Mouse (Mus musculus) liver, embryonic 12.5 days (tissue): ENCODE measurements around the gene Fam222a. TPM values are rescaled to one million over a fixed set of nuclear protein-coding genes. Genes with fewer than 3 reads are reported as not detected.

ENCODE experiments used
- ATAC-seq: fragments of 200-750 bp; cut with Nextera tagmentation; 2 replicates; pipeline ENCODE4 v1.8.0; 2017; ENCODE audit warnings: moderate number of reproducible peaks, mild to moderate bottlenecking, moderate library complexity
- H3K27ac ChIP-seq: fragments of 300-500 bp; sonication (generic); 2 replicates; pipeline ENCODE4 v1.5.1; 2016; ENCODE audit warnings: mild to moderate bottlenecking
- H3K27me3 ChIP-seq: fragments of 300-500 bp; sonication (generic); replicated peaks from 2 replicates; pipeline ENCODE4 v1.6.1; 2016; ENCODE audit warnings: mild to moderate bottlenecking, moderate library complexity
- H3K36me3 ChIP-seq: fragments of 300-500 bp; sonication (generic); 2 replicates; pipeline ENCODE4 v1.6.1; 2016; ENCODE audit warnings: mild to moderate bottlenecking, moderate library complexity
- H3K4me1 ChIP-seq: fragments of 300-500 bp; sonication (generic); 2 replicates; pipeline ENCODE4 v1.6.1; 2016
- H3K4me2 ChIP-seq: fragments of 300-500 bp; sonication (generic); 2 replicates; pipeline ENCODE4 v1.6.1; 2016; ENCODE audit warnings: mild to moderate bottlenecking, moderate library complexity
- H3K4me3 ChIP-seq: fragments of 300-500 bp; sonication (generic); 2 replicates; pipeline ENCODE4 v1.5.1; 2016; ENCODE audit warnings: mild to moderate bottlenecking, moderate library complexity
- H3K9ac ChIP-seq: fragments of 300-500 bp; sonication (generic); 2 replicates; pipeline ENCODE4 v1.6.1; 2016; ENCODE audit warnings: mild to moderate bottlenecking, moderate library complexity
- H3K9me3 ChIP-seq: fragments of 300-500 bp; sonication (generic); replicated peaks from 2 replicates; pipeline ENCODE4 v1.6.1; 2016; ENCODE audit warnings: mild to moderate bottlenecking, moderate library complexity
- WGBS: fragments of 180-500 bp; shearing (Covaris S2); methylation state at CpG from one replicate; pipeline ENCODE4 v1.1.7; 2016; ENCODE audit not compliant: insufficient replicate concordance; 5-methylcytosine and 5-hydroxymethylcytosine counted together
- polyA plus RNA-seq: library from polyadenylated mRNA; unstranded; fragments of >200 nt; fragmentation: Nextera tagmentation; extraction: Ambion mirVana; gene quantifications from 2 replicates; pipeline ENCODE4 v1.2.1, GENCODE M21; 2016

Gene Fam222a
- polyA plus RNA-seq, 1 experiment from 2014 or later, result 1.4 TPM

DNA sequence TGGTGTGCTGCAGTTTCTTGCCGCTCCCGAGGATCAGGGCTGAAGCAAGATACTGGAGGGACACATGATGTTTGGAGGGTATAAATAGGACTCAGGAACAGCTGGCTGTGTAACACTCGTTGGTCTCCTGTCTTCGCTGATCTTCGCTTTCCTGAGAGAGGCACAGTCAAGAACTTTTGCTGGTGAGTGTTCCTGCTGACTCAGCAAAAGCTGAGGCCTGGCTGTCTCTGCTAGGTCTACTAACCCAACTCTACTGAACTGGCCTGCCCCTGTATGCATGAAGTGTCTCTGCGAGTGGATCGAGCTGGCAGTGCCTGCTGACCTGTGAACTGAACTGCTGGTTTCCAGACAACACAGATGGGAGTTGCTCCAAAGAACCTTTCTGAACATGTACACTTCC is 3.8 kb upstream of the Fam222a start:
- peaks cover 56% of the 10 kb centered on the region for H3K27me3 ChIP-seq
- H3K27ac ChIP-seq, result no peak overlapping the region
- H3K4me1 ChIP-seq, result peaks cover 42% of the 10 kb centered on the region
- H3K4me3 ChIP-seq, result no peak overlapping the region
- no peak for ATAC-seq
- H3K4me2 ChIP-seq, result no peak overlapping the region
- no peak overlapping the region for H3K9ac ChIP-seq
- 79% methylated on average over 7 of the region's 7 CpGs for WGBS
- H3K9me3 ChIP-seq, result peaks cover 5% of the 10 kb centered on the region; the same call in 1 of the 2 replicates
- H3K36me3 ChIP-seq, result no peaks in the 10 kb centered on the region

DNA sequence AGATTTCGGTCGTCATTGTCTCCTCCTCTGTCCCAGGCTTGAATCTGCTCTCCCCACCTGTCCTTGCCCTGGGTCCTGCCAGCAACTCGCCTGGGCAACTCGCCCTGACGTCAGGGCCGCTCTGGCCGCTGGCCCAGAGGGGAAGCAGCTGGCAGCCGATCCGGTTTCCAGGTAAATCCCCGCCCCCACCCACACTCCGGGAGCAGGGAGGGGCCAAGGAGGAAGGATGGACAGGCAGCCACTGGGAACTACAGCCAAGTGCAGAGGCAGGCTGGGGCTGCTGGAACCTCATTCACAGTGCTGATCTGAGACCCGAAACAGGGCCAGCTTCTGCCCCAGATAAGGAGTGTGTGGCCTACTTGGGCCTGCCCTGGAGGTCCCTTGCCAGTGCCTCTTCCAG is 2.5 kb upstream of the Fam222a start:
- no peak overlapping the region for H3K27ac ChIP-seq
- H3K4me3 ChIP-seq, result no peak overlapping the region
- peak overlapping the region; percentile 34; the same call in 1 of the 2 replicates for H3K4me2 ChIP-seq
- 8% methylated on average over 12 of the region's 12 CpGs for WGBS
- H3K9ac ChIP-seq, result no peak overlapping the region
- H3K9me3 ChIP-seq, result peaks cover 5% of the 10 kb centered on the region; the same call in 1 of the 2 replicates
- H3K4me1 ChIP-seq, result peaks cover 46% of the 10 kb centered on the region
- peaks cover 68% of the 10 kb centered on the region for H3K27me3 ChIP-seq
- H3K36me3 ChIP-seq, result no peaks in the 10 kb centered on the region
- no peak for ATAC-seq

DNA sequence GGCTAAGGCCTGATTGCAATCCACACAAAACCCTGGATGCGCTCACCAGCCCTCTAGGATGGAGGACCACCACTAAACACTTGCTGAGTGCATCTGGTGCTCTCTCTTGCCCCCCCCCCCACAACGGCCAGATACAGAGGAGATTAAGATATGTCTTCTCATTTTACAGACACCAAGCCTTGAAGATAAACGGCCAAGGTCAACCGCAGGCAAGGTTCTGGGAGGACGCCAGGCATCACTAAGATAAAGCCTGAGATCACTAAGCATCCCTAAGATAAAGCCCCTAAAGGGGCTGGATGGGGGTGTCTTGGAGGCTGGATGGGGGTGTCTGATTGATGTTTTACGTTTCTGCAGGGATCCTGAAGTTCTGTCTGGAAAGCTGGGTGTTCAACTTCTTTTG is 2.1 kb upstream of the Fam222a start:
- Histone ChIP-seq H3K36me3 (no peaks in the 10 kb centered on the region), H3K4me3 (no peak overlapping the region), H3K27me3 (peaks cover 73% of the 10 kb centered on the region), H3K9ac (no peak overlapping the region), H3K4me2 (0 out of 2 replicates have a peak overlapping the region, but pooled peaks have one; percentile 34), H3K4me1 (peaks cover 51% of the 10 kb centered on the region), H3K27ac (no peak overlapping the region), H3K9me3 (peaks cover 5% of the 10 kb centered on the region; the same call in 1 of the 2 replicates)
- WGBS, result 25% methylated on average over 6 of the region's 6 CpGs
- no peak for ATAC-seq

GRCm38 (mm10) chr5:114566461-114566860 is 1.4 kb upstream of the Fam222a start:
- H3K36me3 ChIP-seq, result no peaks in the 10 kb centered on the region
- H3K9ac ChIP-seq, result no peak overlapping the region
- H3K4me1 ChIP-seq, result peaks cover 58% of the 10 kb centered on the region
- no peak overlapping the region for H3K27ac ChIP-seq
- 77% methylated on average over 10 of the region's 10 CpGs for WGBS
- H3K27me3 ChIP-seq, result peaks cover 80% of the 10 kb centered on the region
- peaks cover 5% of the 10 kb centered on the region; the same call in 1 of the 2 replicates for H3K9me3 ChIP-seq
- H3K4me3 ChIP-seq, result no peak overlapping the region
- H3K4me2 ChIP-seq, result no peak overlapping the region
- ATAC-seq, result no peak

DNA sequence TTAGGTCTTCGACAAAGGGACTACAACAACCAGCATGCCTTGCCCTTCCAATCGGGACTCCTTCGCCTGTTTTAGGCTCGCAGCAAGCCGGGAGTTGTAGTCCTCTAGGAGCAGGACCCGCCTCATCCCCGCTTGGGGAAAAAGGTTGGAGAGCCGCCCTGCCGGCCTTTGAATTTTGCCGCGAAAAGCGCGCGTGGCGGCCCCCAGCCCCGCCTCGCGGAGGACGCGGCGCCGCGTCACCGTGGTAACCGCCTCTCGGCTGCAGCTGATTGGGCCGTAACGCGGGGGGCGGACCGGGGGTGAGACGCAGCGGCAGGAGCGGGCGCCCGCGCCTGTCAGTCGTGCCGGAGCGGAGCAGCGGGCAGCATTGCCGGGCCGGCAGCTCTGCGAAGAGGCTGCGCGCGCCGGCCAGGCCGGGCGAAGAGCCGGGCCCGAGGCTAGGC is 720 bp upstream of the Fam222a start:
- ATAC-seq, result peak; percentile 78
- peaks cover 5% of the 10 kb centered on the region; the same call in 1 of the 2 replicates for H3K9me3 ChIP-seq
- H3K4me1 ChIP-seq, result peaks cover 64% of the 10 kb centered on the region
- under 1% methylated on average over 51 of the region's 52 CpGs for WGBS
- no peak overlapping the region for H3K27ac ChIP-seq
- no peaks in the 10 kb centered on the region for H3K36me3 ChIP-seq
- H3K9ac ChIP-seq, result peak overlapping the region; percentile 53; the same call in 1 of the 2 replicates
- peak overlapping the region; percentile 95 for H3K4me2 ChIP-seq
- H3K4me3 ChIP-seq, result peak overlapping the region; percentile 66
- H3K27me3 ChIP-seq, result peaks cover 85% of the 10 kb centered on the region

GRCm38 (mm10) chr5:114568818-114569217 is 1.0 kb downstream of the Fam222a start:
- peaks cover 5% of the 10 kb centered on the region; the same call in 1 of the 2 replicates for H3K9me3 ChIP-seq
- H3K4me2 ChIP-seq, result peak overlapping the region; percentile 95
- H3K9ac ChIP-seq, result peak overlapping the region; percentile 53; the same call in 1 of the 2 replicates
- peaks cover 99% of the 10 kb centered on the region for H3K27me3 ChIP-seq
- H3K27ac ChIP-seq, result no peak overlapping the region
- H3K4me3 ChIP-seq, result peak overlapping the region; percentile 66
- no peaks in the 10 kb centered on the region for H3K36me3 ChIP-seq
- peaks cover 69% of the 10 kb centered on the region for H3K4me1 ChIP-seq
- ATAC-seq, result no peak
- 42% methylated on average over 5 of the region's 5 CpGs for WGBS

DNA sequence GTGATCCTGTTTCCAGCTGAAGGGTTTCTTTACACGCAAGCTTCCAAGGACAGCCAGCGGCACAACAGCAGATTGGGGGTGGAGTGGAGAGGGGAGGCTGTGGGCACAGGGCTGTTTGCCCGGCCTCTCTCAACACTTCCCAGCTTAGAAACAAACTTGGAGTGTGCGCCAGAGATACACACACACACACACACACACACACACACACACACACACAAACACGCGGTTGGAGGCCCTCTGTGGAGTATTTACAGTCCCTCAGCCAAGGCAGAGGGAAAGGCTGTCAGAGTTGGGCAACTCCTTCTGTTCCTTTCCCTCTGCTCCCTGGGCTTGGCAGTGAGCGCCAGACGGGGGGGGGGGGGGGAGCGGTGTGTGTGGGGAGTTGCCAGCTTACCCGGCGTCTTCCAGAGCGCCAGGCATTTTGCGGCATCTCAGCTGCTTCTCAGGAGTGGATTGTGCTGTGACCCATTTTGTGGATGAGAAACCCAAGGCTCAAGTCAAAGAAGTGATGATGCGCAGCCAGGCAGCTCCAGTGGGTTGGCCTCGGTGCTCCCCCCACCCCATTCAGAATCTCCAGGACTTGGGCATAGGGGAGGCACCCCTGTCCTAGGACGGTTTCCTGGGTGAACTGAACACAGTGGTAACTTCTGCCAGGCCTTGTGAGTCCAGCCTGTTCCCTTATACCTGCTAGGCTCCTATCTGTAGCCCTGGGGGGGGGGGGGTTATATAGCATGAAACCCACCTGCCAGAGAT is 2.3 kb downstream of the Fam222a start:
- H3K4me3 ChIP-seq, result peak overlapping the region; percentile 66
- H3K9me3 ChIP-seq, result no peaks in the 10 kb centered on the region
- ATAC-seq, result no peak
- H3K9ac ChIP-seq, result no peak overlapping the region
- peak overlapping the region; percentile 95 for H3K4me2 ChIP-seq
- peaks cover 95% of the 10 kb centered on the region for H3K27me3 ChIP-seq
- no peak overlapping the region for H3K27ac ChIP-seq
- peaks cover 66% of the 10 kb centered on the region for H3K4me1 ChIP-seq
- 40% methylated on average over 11 of the region's 16 CpGs for WGBS
- H3K36me3 ChIP-seq, result no peaks in the 10 kb centered on the region

DNA sequence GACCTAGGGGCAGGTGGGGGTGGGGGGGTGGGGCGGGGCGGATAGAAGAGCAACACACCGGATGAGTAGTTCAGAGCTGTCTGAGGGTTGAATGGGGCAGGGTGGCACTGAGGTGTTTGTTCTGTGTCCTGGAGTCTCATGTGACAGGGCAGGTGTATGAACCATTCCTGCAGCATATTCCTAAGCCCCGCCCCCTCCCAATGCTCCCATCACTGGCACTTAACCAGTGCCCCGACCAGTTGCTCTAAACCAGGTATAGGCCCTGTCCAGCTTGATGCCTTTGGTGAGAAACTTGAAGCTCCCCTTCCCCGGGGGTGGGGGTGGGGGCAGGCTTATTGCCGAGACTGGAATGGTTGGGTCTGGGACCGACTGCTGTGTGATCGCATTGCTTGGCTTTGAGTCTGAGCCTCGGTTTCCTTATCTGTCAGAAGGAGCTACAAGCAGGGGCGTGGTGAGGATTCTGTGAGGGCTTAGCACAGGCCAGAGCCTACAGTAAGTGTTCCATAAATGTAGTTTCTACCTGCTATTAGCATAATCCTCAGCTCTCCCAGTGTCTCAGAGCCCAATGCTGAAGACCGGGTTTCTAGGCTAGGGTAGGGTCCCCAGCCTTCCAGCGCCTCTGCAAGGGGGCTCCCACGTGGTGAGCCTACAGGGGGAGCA is 3.1 kb downstream of the Fam222a start:
- Histone ChIP-seq H3K9me3 (no peaks in the 10 kb centered on the region), H3K27ac (no peak overlapping the region), H3K4me1 (peaks cover 57% of the 10 kb centered on the region), H3K9ac (no peak overlapping the region), H3K36me3 (no peaks in the 10 kb centered on the region), H3K4me2 (peak overlapping the region; percentile 47), H3K27me3 (peaks cover 92% of the 10 kb centered on the region), H3K4me3 (peak overlapping the region; percentile 33)
- ATAC-seq, result no peak
- 9% methylated on average over 14 of the region's 14 CpGs for WGBS

DNA sequence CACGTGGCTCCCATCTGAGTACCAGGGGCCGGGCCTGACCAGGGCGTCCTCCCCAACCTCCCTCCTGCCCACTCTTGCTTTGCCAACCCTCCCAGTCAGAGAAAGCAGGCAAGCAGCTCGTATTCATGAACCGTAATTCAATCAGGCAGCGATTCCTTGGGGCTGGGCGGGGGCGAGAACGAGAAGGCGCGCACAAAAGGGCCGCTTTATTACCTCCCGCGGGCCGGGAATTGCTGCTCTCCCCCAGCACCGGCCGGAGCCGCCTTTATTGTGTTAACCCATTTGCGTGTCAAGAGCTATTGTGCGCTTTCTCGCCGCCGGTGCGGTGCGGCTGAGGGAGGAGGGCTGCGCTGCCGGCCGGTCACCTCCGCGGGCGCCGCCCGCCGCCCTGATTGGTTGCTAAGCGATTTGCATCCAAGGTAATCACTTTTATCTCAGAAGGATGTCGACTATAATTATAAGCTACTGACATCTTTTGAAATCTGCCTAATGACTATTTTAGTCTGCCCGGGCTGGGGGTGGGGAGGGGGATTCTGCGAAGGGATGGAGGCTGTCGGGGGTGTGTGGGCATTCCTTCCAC is 3.7 kb downstream of the Fam222a start:
- no peak for ATAC-seq
- Histone ChIP-seq H3K27ac (no peak overlapping the region), H3K4me3 (peak overlapping the region; percentile 33), H3K9ac (no peak overlapping the region), H3K4me1 (peaks cover 52% of the 10 kb centered on the region), H3K4me2 (peak overlapping the region; percentile 47), H3K9me3 (no peaks in the 10 kb centered on the region), H3K27me3 (peaks cover 88% of the 10 kb centered on the region), H3K36me3 (no peaks in the 10 kb centered on the region)
- WGBS, result 5% methylated on average over 39 of the region's 39 CpGs

DNA sequence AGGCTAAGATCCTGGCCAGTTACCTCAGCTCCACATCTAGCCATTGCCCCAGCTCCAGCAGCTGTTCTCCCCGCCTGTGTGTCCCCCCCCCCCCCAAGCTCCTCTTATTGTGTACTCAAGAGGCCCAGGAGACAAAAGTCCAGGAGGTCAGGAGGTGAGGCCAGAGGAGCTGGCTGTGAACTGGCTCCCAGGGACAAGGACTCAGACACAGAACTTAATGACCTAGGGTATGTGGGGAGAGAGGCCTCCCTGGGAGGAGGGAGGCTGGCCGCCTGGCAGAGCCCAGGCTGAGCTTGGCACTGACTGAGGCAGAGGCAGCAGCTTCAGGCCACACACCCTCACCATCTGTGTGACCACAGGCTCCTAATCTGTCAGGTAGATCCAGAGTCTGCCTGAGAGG is 5.2 kb downstream of the Fam222a start:
- Histone ChIP-seq H3K4me1 (peaks cover 38% of the 10 kb centered on the region), H3K27ac (no peak overlapping the region), H3K4me2 (no peak overlapping the region), H3K27me3 (peaks cover 74% of the 10 kb centered on the region), H3K36me3 (no peaks in the 10 kb centered on the region), H3K9me3 (no peaks in the 10 kb centered on the region), H3K9ac (no peak overlapping the region), H3K4me3 (no peak overlapping the region)
- 53% methylated on average over 2 of the region's 2 CpGs for WGBS
- no peak for ATAC-seq

DNA sequence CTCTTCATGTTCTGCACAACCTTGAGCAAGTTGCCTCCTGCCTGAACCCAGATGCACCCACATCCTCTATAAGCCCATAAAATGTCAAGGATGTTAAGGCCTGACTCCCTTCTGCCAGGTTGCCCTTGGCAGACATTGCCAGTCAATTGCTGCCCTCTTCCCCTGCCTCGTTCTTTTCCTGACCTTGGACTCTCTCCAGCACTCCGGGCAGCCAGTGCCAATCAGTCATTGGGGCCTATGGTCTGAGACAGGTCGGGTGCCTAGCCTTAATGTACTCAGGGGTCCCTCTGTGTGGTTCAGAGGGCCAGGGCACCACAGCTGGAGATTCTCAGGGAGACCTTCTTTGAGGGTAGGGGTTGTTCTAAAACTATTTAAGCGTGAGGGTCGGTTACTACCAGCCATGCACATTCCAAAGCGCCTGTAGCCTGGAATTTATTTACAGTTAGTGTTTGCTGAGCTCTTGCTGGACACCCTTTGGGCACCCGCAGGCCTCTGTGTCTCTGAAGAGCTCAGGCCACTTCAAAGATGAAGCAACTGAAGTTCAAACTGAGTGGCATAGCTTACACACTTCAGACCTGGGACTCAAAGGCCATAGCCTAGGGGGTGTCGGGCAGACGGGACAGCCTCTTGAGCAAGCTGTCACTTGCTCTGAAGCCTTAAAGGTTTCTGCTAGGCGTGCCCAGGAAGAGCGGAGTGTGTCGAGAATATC is 6.3 kb downstream of the Fam222a start:
- no peak overlapping the region for H3K4me3 ChIP-seq
- 56% methylated on average over 12 of the region's 12 CpGs for WGBS
- no peaks in the 10 kb centered on the region for H3K9me3 ChIP-seq
- H3K9ac ChIP-seq, result no peak overlapping the region
- H3K4me2 ChIP-seq, result no peak overlapping the region
- H3K4me1 ChIP-seq, result peaks cover 28% of the 10 kb centered on the region
- no peak for ATAC-seq
- no peak overlapping the region for H3K27ac ChIP-seq
- peaks cover 63% of the 10 kb centered on the region for H3K27me3 ChIP-seq
- no peaks in the 10 kb centered on the region for H3K36me3 ChIP-seq
